8 mouse cellular contexts compared by ENCODE assay signal in genomic region chr5:92997428-92998120, GRCm38 (mm10). TPM values are rescaled to one million over a fixed set of nuclear protein-coding genes. Genes with fewer than 3 reads are reported as not detected.
DNase-seq lines count a peak whose midpoint lies in the region; ATAC-seq and TF ChIP-seq lines count a peak whose summit lies in the region.
"Had no signal": no experiment of that assay in that cellular context is flagged by ENCODE, and none has a peak within 500 bp of the region (broad histone marks: within the 10 kb centered on the region; RNA-seq: fewer than 3 reads in every experiment).

No protein-coding gene starts in this region.

- no peak overlapping the region for H3K9ac ChIP-seq in forebrain, embryonic 14.5 days (ENCODE audit: low read length)
- no peak overlapping the region for H3K9ac ChIP-seq in hindbrain, postnatal 0 days (replicated peaks; ENCODE audit: low read length)
- H3K9ac ChIP-seq in liver, embryonic 14.5 days (replicated peaks), result no peak overlapping the region

- H3K27ac ChIP-seq in brown adipose tissue, adult 24 weeks (replicated peaks; ENCODE audit: low read depth, low read length), result peak overlapping the region; percentile 61
- no peak overlapping the region for H3K27ac ChIP-seq in forebrain, embryonic 14.5 days (ENCODE audit: low read depth, low read length)
- H3K27ac ChIP-seq in hindbrain, postnatal 0 days, result no peak overlapping the region
- H3K27ac ChIP-seq in liver, embryonic 14.5 days, result no peak overlapping the region

- WGBS in forebrain, embryonic 14.5 days, result 56% methylated on average over 5 of the region's 5 CpGs
- 58% methylated on average over 5 of the region's 5 CpGs for WGBS in hindbrain, postnatal 0 days
- WGBS in liver, embryonic 14.5 days (ENCODE audit: insufficient replicate concordance), result 55% methylated on average over 5 of the region's 5 CpGs

- TF ChIP-seq CTCF in hindbrain, postnatal 0 days (IDR thresholded peaks at IDR 0.05; ENCODE audit: low read depth), result no peak
- TF ChIP-seq CTCF in liver, embryonic 14.5 days (IDR thresholded peaks at IDR 0.05; ENCODE audit: low read depth), result no peak

- no peak overlapping the region for H3K4me2 ChIP-seq in forebrain, embryonic 14.5 days (ENCODE audit: low read length)
- no peak overlapping the region for H3K4me2 ChIP-seq in hindbrain, postnatal 0 days (ENCODE audit: low read depth, low read length)
- H3K4me2 ChIP-seq in liver, embryonic 14.5 days (ENCODE audit: low read depth), result no peak overlapping the region

- TF ChIP-seq EP300 in liver, embryonic 14.5 days (IDR thresholded peaks at IDR 0.05; ENCODE audit: low read depth), result no peak

- DNase-seq in forebrain, embryonic 14.5 days (ENCODE audit: low spot score), result peak; percentile 4
- no peak for DNase-seq in hindbrain, postnatal 0 days (ENCODE audit: low spot score)
- DNase-seq in liver, embryonic 14.5 days (ENCODE audit: low read depth in 3 of 3, low spot score in 3 of 3), result no peak
- no peak for DNase-seq in adrenal gland, postnatal 14 days
- DNase-seq in ovary, postnatal 10 days (ENCODE audit: low spot score), result no peak
- DNase-seq in layer of hippocampus, adult 9-11 months, result no peak

- H3K36me3 ChIP-seq in forebrain, embryonic 14.5 days (ENCODE audit: control insufficient read depth, insufficient read depth, low read length), result no peaks in the 10 kb centered on the region
- H3K36me3 ChIP-seq in hindbrain, postnatal 0 days (ENCODE audit: insufficient read depth, low read length), result no peaks in the 10 kb centered on the region
- no peaks in the 10 kb centered on the region for H3K36me3 ChIP-seq in liver, embryonic 14.5 days (replicated peaks; ENCODE audit: control insufficient read depth, insufficient read depth, low read depth)

- no peak overlapping the region for H3K4me3 ChIP-seq in brown adipose tissue, adult 24 weeks (ENCODE audit: insufficient read depth, low read depth, low read length)
- H3K4me3 ChIP-seq in forebrain, embryonic 14.5 days (ENCODE audit: low read depth, low read length), result no peak overlapping the region
- H3K4me3 ChIP-seq in hindbrain, postnatal 0 days (ENCODE audit: low read length), result no peak overlapping the region
- no peak overlapping the region for H3K4me3 ChIP-seq in liver, embryonic 14.5 days (ENCODE audit: insufficient read depth in 1 of 2, low read depth in 2 of 2, low read length in 2 of 2)

- ATAC-seq in forebrain, embryonic 14.5 days, result no peak
- ATAC-seq in hindbrain, postnatal 0 days, result 0 out of 2 replicates have a peak, but pooled peaks have one; percentile 27
- peak; percentile 60 for ATAC-seq in liver, embryonic 14.5 days (ENCODE audit: insufficient read depth)

- no peaks in the 10 kb centered on the region for H3K27me3 ChIP-seq in forebrain, embryonic 14.5 days (replicated peaks; ENCODE audit: control insufficient read depth, insufficient read depth, low read length)
- H3K27me3 ChIP-seq in hindbrain, postnatal 0 days (ENCODE audit: insufficient read depth, low read length), result no peaks in the 10 kb centered on the region
- no peaks in the 10 kb centered on the region for H3K27me3 ChIP-seq in liver, embryonic 14.5 days (ENCODE audit: control insufficient read depth, insufficient read depth, low read length)

- H3K9me3 ChIP-seq in forebrain, embryonic 14.5 days (replicated peaks; ENCODE audit: control insufficient read depth, low read length), result no peaks in the 10 kb centered on the region
- H3K9me3 ChIP-seq in hindbrain, postnatal 0 days (ENCODE audit: low read length), result no peaks in the 10 kb centered on the region
- no peaks in the 10 kb centered on the region for H3K9me3 ChIP-seq in liver, embryonic 14.5 days (ENCODE audit: control insufficient read depth, low read length)

- H3K4me1 ChIP-seq in brown adipose tissue, adult 24 weeks (ENCODE audit: control insufficient read depth, insufficient read depth, insufficient read length, low read length), result peaks cover 8% of the 10 kb centered on the region; the same call in 1 of the 2 replicates
- H3K4me1 ChIP-seq in forebrain, embryonic 14.5 days (ENCODE audit: control insufficient read depth, insufficient read depth, low read length), result no peaks in the 10 kb centered on the region
- H3K4me1 ChIP-seq in hindbrain, postnatal 0 days (ENCODE audit: insufficient read depth, low read length), result no peaks in the 10 kb centered on the region
- peaks cover 0 to 8% of the 10 kb centered on the region in 2 experiments; a peak in 1 of 4 replicates for H3K4me1 ChIP-seq in liver, embryonic 14.5 days (replicated peaks; ENCODE audit: control insufficient read depth in 2 of 2, insufficient read depth in 2 of 2, low read length in 1 of 2)

RNA-seq across cellular contexts. Expression of gene Sowahb, which starts 47.2 kb away (rescaled TPM):
- polyA plus RNA-seq in brown adipose tissue, adult 24 weeks (2012; ENCODE audit: insufficient read depth, insufficient read length, missing spikeins), result not detected in 2 replicates
- 0.05 TPM in 1 of 2 replicates, not detected in the other for polyA plus RNA-seq in forebrain, embryonic 14.5 days (2014; fragmentation: Nextera tagmentation; extraction: Ambion mirVana)
- total RNA-seq in hindbrain, postnatal 0 days (2014; rRNA removed), result 0.10 and 0.25 TPM in 2 replicates
- 0.04 and 0.08 TPM in 2 replicates for polyA plus RNA-seq in hindbrain, postnatal 0 days (2015; fragmentation: Nextera tagmentation; extraction: Ambion mirVana)
- 0.50 and 0.64 TPM in 2 replicates for polyA plus RNA-seq in liver, embryonic 14.5 days (2012; rRNA removed)
- polyA plus RNA-seq in liver, embryonic 14.5 days (2014; fragmentation: Nextera tagmentation; extraction: Ambion mirVana), result 0.83 and 0.85 TPM in 2 replicates
- 0.78 TPM in 1 of 2 replicates, not detected in the other for total RNA-seq in adrenal gland, postnatal 14 days (2021)
- polyA plus RNA-seq: spleen, adult 2 months had no signal
